Mouse (Mus musculus) megakaryocyte, embryonic 14.5 days (primary cell): ENCODE data around the gene Mef2c. TPM values are rescaled to one million over a fixed set of nuclear protein-coding genes. Genes with fewer than 3 reads are reported as not detected.

Source experiments
- H3K27me3 ChIP-seq: replicated peaks from 2 replicates; pipeline ENCODE3; 2012; ENCODE audit warnings: inconsistent platforms
- H3K36me3 ChIP-seq: replicated peaks from 2 replicates; pipeline ENCODE3; 2012; ENCODE audit warnings: low read length, inconsistent platforms, mixed read lengths
- H3K4me1 ChIP-seq: 2 replicates; pipeline ENCODE4 v1.6.1; 2012; ENCODE audit warnings: inconsistent platforms
- H3K4me3 ChIP-seq: replicated peaks from 2 replicates; pipeline ENCODE3; 2012; ENCODE audit warnings: moderate library complexity, mild to moderate bottlenecking, inconsistent platforms
- H3K9me3 ChIP-seq: 2 replicates; pipeline ENCODE4 v1.6.1; 2012; ENCODE audit warnings: inconsistent platforms
- FLI1 ChIP-seq: IDR thresholded peaks from 2 replicates; pipeline ENCODE4 v1.6.1; 2012; ENCODE audit warnings: low read length, inconsistent platforms, mixed read lengths
- GATA1 ChIP-seq: IDR thresholded peaks from 3 replicates; pipeline ENCODE4 v1.6.1; 2012; ENCODE audit warnings: mixed read lengths, low read length, inconsistent platforms, borderline replicate concordance
- polyA plus RNA-seq: library from polyadenylated mRNA; stranded (reverse); fragments of >175 nt; gene quantifications from 2 replicates; pipeline ENCODE4 v1.2.3, GENCODE M21; 2012; ENCODE audit warnings: low replicate concordance; ENCODE audit not compliant: insufficient read depth

Mef2c gene
- polyA plus RNA-seq, 1 experiment, result 31.6 TPM

- H3K36me3 ChIP-seq, result peaks cover 72% of the 10 kb centered on the region
Measured at GRCm38 (mm10) chr13:83582564-83582963, 78.7 kb downstream of the Mef2c start.

GRCm38 (mm10) chr13:83583881-83584280 lies 80.0 kb downstream of the Mef2c start:
- no peaks in the 10 kb centered on the region for H3K9me3 ChIP-seq

More at GRCm38 (mm10) chr13:83582564-83582963, 78.7 kb downstream of the Mef2c start:
- H3K9me3 ChIP-seq, result no peaks in the 10 kb centered on the region
- no peaks in the 10 kb centered on the region for H3K27me3 ChIP-seq
- peaks cover 67% of the 10 kb centered on the region for H3K4me1 ChIP-seq
- no peak for TF ChIP-seq FLI1
- no peak overlapping the region for H3K4me3 ChIP-seq

GRCm38 (mm10) chr13:83585359-83585758 lies 81.5 kb downstream of the Mef2c start:
- no peaks in the 10 kb centered on the region for H3K9me3 ChIP-seq
- peaks cover 61% of the 10 kb centered on the region for H3K36me3 ChIP-seq
- no peak overlapping the region for H3K4me3 ChIP-seq
- H3K27me3 ChIP-seq, result no peaks in the 10 kb centered on the region
- H3K4me1 ChIP-seq, result peaks cover 65% of the 10 kb centered on the region
- no peak for TF ChIP-seq FLI1
- no peak for TF ChIP-seq GATA1

More at GRCm38 (mm10) chr13:83583881-83584280, 80.0 kb downstream of the Mef2c start:
- peaks cover 69% of the 10 kb centered on the region for H3K4me1 ChIP-seq
- TF ChIP-seq GATA1 (no peak), FLI1 (no peak)
- H3K4me3 ChIP-seq, result no peak overlapping the region
- no peaks in the 10 kb centered on the region for H3K27me3 ChIP-seq
- peaks cover 68% of the 10 kb centered on the region for H3K36me3 ChIP-seq

- H3K4me3 ChIP-seq, result no peak overlapping the region
- H3K36me3 ChIP-seq, result peaks cover 65% of the 10 kb centered on the region
- no peaks in the 10 kb centered on the region for H3K9me3 ChIP-seq
- H3K27me3 ChIP-seq, result no peaks in the 10 kb centered on the region
- TF ChIP-seq FLI1 (no peak), GATA1 (no peak)
- peaks cover 69% of the 10 kb centered on the region for H3K4me1 ChIP-seq
Measured at GRCm38 (mm10) chr13:83588186-83588585, 84.4 kb downstream of the Mef2c start.

- H3K4me3 ChIP-seq, result no peak overlapping the region
- H3K9me3 ChIP-seq, result no peaks in the 10 kb centered on the region
- peaks cover 72% of the 10 kb centered on the region for H3K36me3 ChIP-seq
- H3K27me3 ChIP-seq, result no peaks in the 10 kb centered on the region
- TF ChIP-seq FLI1, result no peak
- TF ChIP-seq GATA1, result no peak
- H3K4me1 ChIP-seq, result peaks cover 46% of the 10 kb centered on the region
Measured at GRCm38 (mm10) chr13:83590886-83591285, 87.1 kb downstream of the Mef2c start.

GRCm38 (mm10) chr13:83595429-83595828 lies 91.6 kb downstream of the Mef2c start:
- no peak overlapping the region for H3K4me3 ChIP-seq
- TF ChIP-seq GATA1 (no peak), FLI1 (no peak)
- peaks cover 82% of the 10 kb centered on the region for H3K36me3 ChIP-seq
- peaks cover 57% of the 10 kb centered on the region for H3K4me1 ChIP-seq
- no peaks in the 10 kb centered on the region for H3K9me3 ChIP-seq
- H3K27me3 ChIP-seq, result no peaks in the 10 kb centered on the region

- H3K9me3 ChIP-seq, result no peaks in the 10 kb centered on the region
- peaks cover 53% of the 10 kb centered on the region for H3K4me1 ChIP-seq
- peaks cover 80% of the 10 kb centered on the region for H3K36me3 ChIP-seq
- no peaks in the 10 kb centered on the region for H3K27me3 ChIP-seq
- TF ChIP-seq GATA1 (no peak), FLI1 (no peak)
- no peak overlapping the region for H3K4me3 ChIP-seq
Measured at GRCm38 (mm10) chr13:83596989-83597738, 93.3 kb downstream of the Mef2c start.

DNA sequence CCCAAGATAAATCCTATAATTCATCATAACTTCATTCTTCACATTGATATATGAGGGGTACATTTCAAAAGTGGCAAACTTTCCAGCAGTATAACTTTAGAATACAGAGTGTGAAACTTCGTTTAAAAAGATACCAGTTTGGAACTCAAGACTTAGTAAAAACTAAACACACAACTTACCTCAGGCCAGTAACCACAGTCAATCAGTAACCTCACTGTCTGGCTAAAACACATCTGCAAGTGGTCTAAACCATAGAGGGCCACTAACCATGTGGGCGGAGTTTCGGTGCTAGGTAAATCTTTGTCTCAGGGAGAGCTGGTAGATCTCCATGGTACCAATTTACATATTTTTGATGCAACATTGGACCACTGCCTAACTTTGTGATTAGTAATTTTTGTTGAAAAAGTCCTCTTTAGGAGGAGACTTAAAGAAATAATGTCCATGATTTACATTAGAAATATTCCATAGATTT lies 93.9 kb downstream of the Mef2c start:
- Histone ChIP-seq H3K4me3 (no peak overlapping the region), H3K9me3 (no peaks in the 10 kb centered on the region), H3K27me3 (no peaks in the 10 kb centered on the region), H3K36me3 (peaks cover 74% of the 10 kb centered on the region), H3K4me1 (peaks cover 52% of the 10 kb centered on the region)
- TF ChIP-seq FLI1, result no peak
- no peak for TF ChIP-seq GATA1

- no peak for TF ChIP-seq GATA1
- TF ChIP-seq FLI1, result no peak
- H3K4me3 ChIP-seq, result no peak overlapping the region
- H3K9me3 ChIP-seq, result no peaks in the 10 kb centered on the region
- peaks cover 70% of the 10 kb centered on the region for H3K4me1 ChIP-seq
- peaks cover 55% of the 10 kb centered on the region for H3K36me3 ChIP-seq
- H3K27me3 ChIP-seq, result no peaks in the 10 kb centered on the region
Measured at GRCm38 (mm10) chr13:83600301-83600700, 96.5 kb downstream of the Mef2c start.

DNA sequence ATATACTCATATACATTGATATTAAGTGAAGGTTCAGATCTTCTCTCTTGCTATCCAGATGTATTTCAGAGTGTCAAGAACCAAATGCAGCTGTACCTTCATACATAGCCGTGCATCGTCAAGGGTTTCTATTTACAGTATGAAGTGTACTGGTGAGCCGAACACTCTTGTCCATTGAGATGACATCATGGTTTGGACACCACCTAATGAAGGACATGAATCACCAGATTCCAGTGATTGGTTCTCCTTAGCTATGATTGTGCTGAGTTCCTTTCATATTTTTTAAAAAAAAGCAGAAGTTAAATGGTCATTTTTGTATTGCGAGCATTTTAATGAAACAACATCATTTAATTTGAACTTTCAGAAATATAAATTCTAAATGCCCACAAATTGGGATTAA lies 97.9 kb downstream of the Mef2c start:
- H3K9me3 ChIP-seq, result no peaks in the 10 kb centered on the region
- no peak overlapping the region for H3K4me3 ChIP-seq
- H3K4me1 ChIP-seq, result peaks cover 69% of the 10 kb centered on the region
- no peaks in the 10 kb centered on the region for H3K27me3 ChIP-seq
- TF ChIP-seq GATA1 (no peak), FLI1 (no peak)
- peaks cover 47% of the 10 kb centered on the region for H3K36me3 ChIP-seq
